Mouse (Mus musculus): ENCODE results near the gene Mog. TPM values are rescaled to one million over a fixed set of nuclear protein-coding genes. Genes with fewer than 3 reads are reported as not detected.

Mog gene
- polyA plus RNA-seq (2014; fragmentation: Nextera tagmentation; extraction: Ambion mirVana), result 0.12 and 0.14 TPM in 2 replicates

- Histone ChIP-seq H3K9me3 (ENCODE audit: control insufficient read depth, low read length) (no peaks in the 10 kb centered on the region), H3K9ac (ENCODE audit: low read depth, low read length) (no peak within 1 kb of the TSS), H3K27me3 (ENCODE audit: control insufficient read depth, insufficient read depth, low read length) (no peaks in the 10 kb centered on the region), H3K4me3 (ENCODE audit: low read length) (no peak within 1 kb of the TSS), H3K36me3 (ENCODE audit: control insufficient read depth, insufficient read depth, low read length) (no peaks in the 10 kb centered on the region), H3K4me2 (replicated peaks; ENCODE audit: low read depth, low read length) (no peak within 1 kb of the TSS), H3K4me1 (ENCODE audit: control insufficient read depth, insufficient read depth, low read length) (no peaks in the 10 kb centered on the region), H3K27ac (ENCODE audit: low read depth, low read length) (no peak within 1 kb of the TSS)
- no peak for ATAC-seq (ENCODE audit: low FRiP score, low TSS enrichment)
- WGBS, result 74% methylated on average over 9 of the region's 9 CpGs
Observed at GRCm38 (mm10) chr17:37022628-37023576, at the start of gene Mog. Mog (minus strand) TSS chr17:37023398.

- H3K27ac ChIP-seq (ENCODE audit: low read depth, low read length), result no peak overlapping the region
- H3K4me3 ChIP-seq (ENCODE audit: low read length), result no peak overlapping the region
- H3K4me2 ChIP-seq (replicated peaks; ENCODE audit: low read depth, low read length), result no peak overlapping the region
- H3K9ac ChIP-seq (ENCODE audit: low read depth, low read length), result no peak overlapping the region
- WGBS, result 59% methylated on average over 11 of the region's 11 CpGs
- no peaks in the 10 kb centered on the region for H3K4me1 ChIP-seq (ENCODE audit: control insufficient read depth, insufficient read depth, low read length)
- peaks cover 62% of the 10 kb centered on the region for H3K36me3 ChIP-seq (ENCODE audit: control insufficient read depth, insufficient read depth, low read length)
- no peaks in the 10 kb centered on the region for H3K27me3 ChIP-seq (ENCODE audit: control insufficient read depth, insufficient read depth, low read length)
- H3K9me3 ChIP-seq (ENCODE audit: control insufficient read depth, low read length), result no peaks in the 10 kb centered on the region
- no peak for ATAC-seq (ENCODE audit: low FRiP score, low TSS enrichment)
Observed at GRCm38 (mm10) chr17:37072730-37073276, 49.6 kb upstream of the Mog start.

GRCm38 (mm10) chr17:37072080-37072729 is 49.0 kb upstream of the Mog start:
- no peak for ATAC-seq (ENCODE audit: low FRiP score, low TSS enrichment)
- Histone ChIP-seq H3K9ac (ENCODE audit: low read depth, low read length) (no peak overlapping the region), H3K4me3 (ENCODE audit: low read length) (no peak overlapping the region), H3K27me3 (ENCODE audit: control insufficient read depth, insufficient read depth, low read length) (no peaks in the 10 kb centered on the region), H3K27ac (ENCODE audit: low read depth, low read length) (no peak overlapping the region), H3K9me3 (ENCODE audit: control insufficient read depth, low read length) (no peaks in the 10 kb centered on the region), H3K36me3 (ENCODE audit: control insufficient read depth, insufficient read depth, low read length) (peaks cover 68% of the 10 kb centered on the region), H3K4me2 (replicated peaks; ENCODE audit: low read depth, low read length) (no peak overlapping the region), H3K4me1 (ENCODE audit: control insufficient read depth, insufficient read depth, low read length) (no peaks in the 10 kb centered on the region)
- WGBS, result 88% methylated on average over 12 of the region's 12 CpGs

- Histone ChIP-seq H3K4me3 (ENCODE audit: low read length) (no peak overlapping the region), H3K9ac (ENCODE audit: low read depth, low read length) (no peak overlapping the region), H3K4me2 (replicated peaks; ENCODE audit: low read depth, low read length) (no peak overlapping the region), H3K4me1 (ENCODE audit: control insufficient read depth, insufficient read depth, low read length) (no peaks in the 10 kb centered on the region), H3K27me3 (ENCODE audit: control insufficient read depth, insufficient read depth, low read length) (no peaks in the 10 kb centered on the region), H3K27ac (ENCODE audit: low read depth, low read length) (no peak overlapping the region), H3K36me3 (ENCODE audit: control insufficient read depth, insufficient read depth, low read length) (peaks cover 83% of the 10 kb centered on the region), H3K9me3 (ENCODE audit: control insufficient read depth, low read length) (no peaks in the 10 kb centered on the region)
- 92% methylated on average over 8 of the region's 8 CpGs for WGBS
- ATAC-seq (ENCODE audit: low FRiP score, low TSS enrichment), result no peak
Observed at GRCm38 (mm10) chr17:37070121-37070520, 46.9 kb upstream of the Mog start.

- Histone ChIP-seq H3K4me3 (ENCODE audit: low read length) (no peak overlapping the region), H3K9ac (ENCODE audit: low read depth, low read length) (no peak overlapping the region), H3K4me2 (replicated peaks; ENCODE audit: low read depth, low read length) (no peak overlapping the region), H3K4me1 (ENCODE audit: control insufficient read depth, insufficient read depth, low read length) (no peaks in the 10 kb centered on the region), H3K27me3 (ENCODE audit: control insufficient read depth, insufficient read depth, low read length) (no peaks in the 10 kb centered on the region), H3K36me3 (ENCODE audit: control insufficient read depth, insufficient read depth, low read length) (peaks cover 87% of the 10 kb centered on the region), H3K27ac (ENCODE audit: low read depth, low read length) (no peak overlapping the region), H3K9me3 (ENCODE audit: control insufficient read depth, low read length) (no peaks in the 10 kb centered on the region)
- ATAC-seq (ENCODE audit: low FRiP score, low TSS enrichment), result no peak
- 90% methylated on average over 1 of the region's 1 CpGs for WGBS
Observed at GRCm38 (mm10) chr17:37067861-37068260, 44.7 kb upstream of the Mog start.

GRCm38 (mm10) chr17:37065993-37066392 is 42.8 kb upstream of the Mog start:
- 96% methylated on average over 2 of the region's 2 CpGs for WGBS
- H3K36me3 ChIP-seq (ENCODE audit: control insufficient read depth, insufficient read depth, low read length), result peaks cover 91% of the 10 kb centered on the region

GRCm38 (mm10) chr17:37063686-37064495 is 40.7 kb upstream of the Mog start:
- WGBS, result 93% methylated on average over 11 of the region's 11 CpGs
- H3K27ac ChIP-seq (ENCODE audit: low read depth, low read length), result no peak overlapping the region
- no peaks in the 10 kb centered on the region for H3K27me3 ChIP-seq (ENCODE audit: control insufficient read depth, insufficient read depth, low read length)
- no peak overlapping the region for H3K4me3 ChIP-seq (ENCODE audit: low read length)
- H3K9ac ChIP-seq (ENCODE audit: low read depth, low read length), result no peak overlapping the region
- no peak overlapping the region for H3K4me2 ChIP-seq (replicated peaks; ENCODE audit: low read depth, low read length)
- peaks cover 90% of the 10 kb centered on the region for H3K36me3 ChIP-seq (ENCODE audit: control insufficient read depth, insufficient read depth, low read length)
- H3K9me3 ChIP-seq (ENCODE audit: control insufficient read depth, low read length), result no peaks in the 10 kb centered on the region
- H3K4me1 ChIP-seq (ENCODE audit: control insufficient read depth, insufficient read depth, low read length), result no peaks in the 10 kb centered on the region
- ATAC-seq (ENCODE audit: low FRiP score, low TSS enrichment), result no peak

More at GRCm38 (mm10) chr17:37065993-37066392, 42.8 kb upstream of the Mog start:
- H3K9me3 ChIP-seq (ENCODE audit: control insufficient read depth, low read length), result no peaks in the 10 kb centered on the region
- H3K4me1 ChIP-seq (ENCODE audit: control insufficient read depth, insufficient read depth, low read length), result no peaks in the 10 kb centered on the region
- no peak overlapping the region for H3K27ac ChIP-seq (ENCODE audit: low read depth, low read length)
- no peak overlapping the region for H3K9ac ChIP-seq (ENCODE audit: low read depth, low read length)
- no peak for ATAC-seq (ENCODE audit: low FRiP score, low TSS enrichment)
- H3K4me2 ChIP-seq (replicated peaks; ENCODE audit: low read depth, low read length), result no peak overlapping the region
- H3K4me3 ChIP-seq (ENCODE audit: low read length), result no peak overlapping the region
- H3K27me3 ChIP-seq (ENCODE audit: control insufficient read depth, insufficient read depth, low read length), result no peaks in the 10 kb centered on the region

GRCm38 (mm10) chr17:37063063-37063462 is 39.9 kb upstream of the Mog start:
- 80% methylated on average over 10 of the region's 10 CpGs for WGBS
- Histone ChIP-seq H3K4me1 (ENCODE audit: control insufficient read depth, insufficient read depth, low read length) (no peaks in the 10 kb centered on the region), H3K4me3 (ENCODE audit: low read length) (no peak overlapping the region), H3K9ac (ENCODE audit: low read depth, low read length) (no peak overlapping the region), H3K27ac (ENCODE audit: low read depth, low read length) (no peak overlapping the region), H3K9me3 (ENCODE audit: control insufficient read depth, low read length) (no peaks in the 10 kb centered on the region), H3K4me2 (replicated peaks; ENCODE audit: low read depth, low read length) (no peak overlapping the region), H3K27me3 (ENCODE audit: control insufficient read depth, insufficient read depth, low read length) (no peaks in the 10 kb centered on the region), H3K36me3 (ENCODE audit: control insufficient read depth, insufficient read depth, low read length) (peaks cover 84% of the 10 kb centered on the region)
- ATAC-seq (ENCODE audit: low FRiP score, low TSS enrichment), result no peak

Data from kidney, embryonic 14.5 days (tissue).